Mouse (Mus musculus): ENCODE data around the gene Cklf. TPM values are rescaled to one million over a fixed set of nuclear protein-coding genes. Genes with fewer than 3 reads are reported as not detected.

Gene Cklf
- polyA plus RNA-seq, 1 experiment, result 9.5 TPM

DNA sequence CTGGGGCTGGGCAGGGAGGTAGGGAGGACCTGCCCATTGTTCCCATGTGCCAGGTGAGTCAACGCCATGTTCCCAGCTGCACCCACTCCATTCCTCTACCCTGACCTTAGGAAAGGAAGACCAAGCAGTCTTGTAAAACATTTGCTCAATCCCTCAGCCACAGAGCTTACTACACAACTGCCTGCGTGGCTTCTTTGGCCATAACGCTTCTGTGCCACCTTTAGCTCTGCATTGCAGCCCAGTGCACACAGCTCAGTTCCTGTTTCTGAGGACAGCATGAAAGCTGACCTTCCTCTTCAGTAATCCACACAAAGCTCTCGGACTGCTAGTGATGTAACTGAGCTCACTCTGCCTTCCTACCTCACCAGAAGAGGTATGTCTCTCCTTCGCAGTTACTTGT lies 17.7 kb upstream of the Cklf start:
- 88% methylated on average over 5 of the region's 5 CpGs for WGBS
- Histone ChIP-seq H3K4me1 (ENCODE audit: control insufficient read depth, insufficient read depth, low read length) (no peaks in the 10 kb centered on the region), H3K4me3 (replicated peaks; ENCODE audit: extremely low read depth, low read depth, low read length) (no peak overlapping the region)
- no peak for TF ChIP-seq POLR2A (IDR thresholded peaks at IDR 0.05; ENCODE audit: borderline replicate concordance, extremely low read depth, low read depth, low read length)
- no peak for TF ChIP-seq CTCF (IDR thresholded peaks at IDR 0.05; ENCODE audit: insufficient read depth, low read length)
- DNase-seq, result no peak

DNA sequence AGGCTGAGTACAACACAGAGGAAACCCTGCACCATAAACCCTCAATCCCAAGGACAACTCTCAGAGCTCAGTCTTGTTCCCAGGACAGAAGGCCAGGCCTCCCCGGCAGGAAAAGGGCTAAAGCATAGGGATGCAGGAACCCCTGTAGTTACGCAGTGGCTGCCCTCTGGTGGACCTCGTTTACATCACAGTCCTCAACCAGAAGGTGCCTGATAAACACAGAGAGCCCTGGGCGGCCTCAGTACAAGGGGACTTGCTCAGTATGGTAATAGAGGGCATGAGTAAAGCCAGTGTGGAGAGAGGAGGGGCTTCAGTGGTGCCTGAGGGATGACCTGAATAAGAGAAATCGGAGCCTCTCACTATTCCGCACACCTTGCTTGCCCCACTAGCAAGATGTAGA lies 16.1 kb upstream of the Cklf start:
- TF ChIP-seq CTCF (IDR thresholded peaks at IDR 0.05; ENCODE audit: insufficient read depth, low read length), result 0 out of 2 replicates have a peak, but pooled peaks have one; percentile 24
- no peak for TF ChIP-seq POLR2A (IDR thresholded peaks at IDR 0.05; ENCODE audit: borderline replicate concordance, extremely low read depth, low read depth, low read length)
- Histone ChIP-seq H3K4me1 (ENCODE audit: control insufficient read depth, insufficient read depth, low read length) (no peaks in the 10 kb centered on the region), H3K4me3 (replicated peaks; ENCODE audit: extremely low read depth, low read depth, low read length) (no peak overlapping the region)
- no peak for DNase-seq
- WGBS, result 58% methylated on average over 6 of the region's 6 CpGs

DNA sequence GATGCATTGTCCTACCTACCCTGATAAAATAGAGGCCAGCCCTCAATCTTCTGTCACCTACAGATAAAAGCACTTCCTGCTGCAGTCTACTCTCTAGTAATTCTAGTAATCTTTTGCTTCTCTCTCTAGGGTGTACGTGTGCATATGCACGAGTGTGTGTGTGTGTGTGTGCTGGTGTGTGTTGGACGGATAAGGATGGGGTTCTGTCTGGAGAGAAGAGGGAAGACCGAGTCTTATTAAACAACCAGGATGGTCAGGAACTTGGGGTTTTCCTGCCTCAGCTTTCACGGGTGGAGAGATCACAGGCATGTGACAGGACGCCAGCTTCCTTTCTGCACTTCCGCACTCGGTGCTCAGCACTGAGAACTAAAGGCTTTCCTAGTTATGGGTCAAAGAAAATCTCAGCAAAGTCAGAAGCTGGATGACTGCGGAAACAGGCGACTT lies 11.2 kb upstream of the Cklf start:
- H3K4me3 ChIP-seq (replicated peaks; ENCODE audit: extremely low read depth, low read depth, low read length), result no peak overlapping the region
- no peak for TF ChIP-seq CTCF (IDR thresholded peaks at IDR 0.05; ENCODE audit: insufficient read depth, low read length)
- TF ChIP-seq POLR2A (IDR thresholded peaks at IDR 0.05; ENCODE audit: borderline replicate concordance, extremely low read depth, low read depth, low read length), result no peak
- no peaks in the 10 kb centered on the region for H3K4me1 ChIP-seq (ENCODE audit: control insufficient read depth, insufficient read depth, low read length)
- whole genome bisulfite sequencing, result 49% methylated on average over 10 of the region's 10 CpGs
- DNase-seq, result no peak

DNA sequence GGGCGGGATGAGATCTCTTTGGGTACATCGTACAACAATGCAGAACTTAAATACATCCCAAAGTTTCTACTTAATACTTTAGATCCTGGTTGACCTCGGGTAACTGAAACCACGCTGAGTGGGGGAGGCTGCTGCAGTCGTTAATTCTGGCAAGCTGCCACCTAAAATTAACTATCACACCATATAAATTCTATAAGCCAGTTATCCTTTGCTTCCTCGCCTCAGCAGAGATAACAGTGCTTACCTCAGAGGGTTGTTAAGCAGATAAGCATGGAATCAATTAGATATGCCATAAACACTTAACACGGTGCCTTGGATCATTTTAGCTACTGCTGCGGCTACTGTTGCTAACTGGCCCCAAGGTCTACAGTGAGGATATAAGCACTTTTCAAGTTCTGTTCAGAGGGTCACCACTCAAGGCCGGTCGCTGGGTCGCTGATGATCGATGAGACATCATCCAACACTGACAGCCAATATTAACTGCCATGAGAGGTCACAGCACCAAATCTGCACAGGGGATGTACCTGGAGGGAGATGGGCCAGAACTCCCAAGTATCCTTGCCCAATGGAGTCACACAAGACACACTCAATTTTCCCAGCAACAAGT lies 8.5 kb upstream of the Cklf start:
- Histone ChIP-seq H3K4me3 (replicated peaks; ENCODE audit: extremely low read depth, low read depth, low read length) (no peak overlapping the region), H3K4me1 (ENCODE audit: control insufficient read depth, insufficient read depth, low read length) (peaks cover 5% of the 10 kb centered on the region)
- DNase-seq, result no peak
- no peak for TF ChIP-seq POLR2A (IDR thresholded peaks at IDR 0.05; ENCODE audit: borderline replicate concordance, extremely low read depth, low read depth, low read length)
- no peak for TF ChIP-seq CTCF (IDR thresholded peaks at IDR 0.05; ENCODE audit: insufficient read depth, low read length)
- WGBS, result 79% methylated on average over 12 of the region's 12 CpGs

DNA sequence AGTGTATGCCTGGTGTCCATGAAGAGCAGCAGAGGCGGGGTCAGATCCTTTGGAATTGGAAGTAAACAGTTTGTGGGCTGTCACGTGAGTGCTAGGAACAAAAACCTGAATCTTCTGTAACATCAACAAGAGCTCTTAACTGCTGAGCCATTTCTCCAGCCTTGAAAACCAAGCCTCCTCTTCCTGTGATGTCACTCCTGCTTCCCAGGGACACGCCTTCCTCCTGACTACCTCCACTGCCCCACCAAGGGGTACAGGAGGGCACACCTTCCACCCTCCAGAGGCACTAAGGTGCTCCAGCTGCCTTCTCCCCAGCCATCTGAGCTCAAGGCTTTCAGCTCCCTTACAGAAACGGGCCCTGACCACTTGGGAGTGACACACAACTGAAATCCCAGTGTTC lies 4.0 kb upstream of the Cklf start:
- Histone ChIP-seq H3K4me3 (replicated peaks; ENCODE audit: extremely low read depth, low read depth, low read length) (no peak overlapping the region), H3K4me1 (ENCODE audit: control insufficient read depth, insufficient read depth, low read length) (peaks cover 5% of the 10 kb centered on the region)
- WGBS, result 67% methylated on average over 4 of the region's 4 CpGs
- no peak for DNase-seq
- TF ChIP-seq POLR2A (IDR thresholded peaks at IDR 0.05; ENCODE audit: borderline replicate concordance, extremely low read depth, low read depth, low read length), result no peak
- TF ChIP-seq CTCF (IDR thresholded peaks at IDR 0.05; ENCODE audit: insufficient read depth, low read length), result no peak

DNA sequence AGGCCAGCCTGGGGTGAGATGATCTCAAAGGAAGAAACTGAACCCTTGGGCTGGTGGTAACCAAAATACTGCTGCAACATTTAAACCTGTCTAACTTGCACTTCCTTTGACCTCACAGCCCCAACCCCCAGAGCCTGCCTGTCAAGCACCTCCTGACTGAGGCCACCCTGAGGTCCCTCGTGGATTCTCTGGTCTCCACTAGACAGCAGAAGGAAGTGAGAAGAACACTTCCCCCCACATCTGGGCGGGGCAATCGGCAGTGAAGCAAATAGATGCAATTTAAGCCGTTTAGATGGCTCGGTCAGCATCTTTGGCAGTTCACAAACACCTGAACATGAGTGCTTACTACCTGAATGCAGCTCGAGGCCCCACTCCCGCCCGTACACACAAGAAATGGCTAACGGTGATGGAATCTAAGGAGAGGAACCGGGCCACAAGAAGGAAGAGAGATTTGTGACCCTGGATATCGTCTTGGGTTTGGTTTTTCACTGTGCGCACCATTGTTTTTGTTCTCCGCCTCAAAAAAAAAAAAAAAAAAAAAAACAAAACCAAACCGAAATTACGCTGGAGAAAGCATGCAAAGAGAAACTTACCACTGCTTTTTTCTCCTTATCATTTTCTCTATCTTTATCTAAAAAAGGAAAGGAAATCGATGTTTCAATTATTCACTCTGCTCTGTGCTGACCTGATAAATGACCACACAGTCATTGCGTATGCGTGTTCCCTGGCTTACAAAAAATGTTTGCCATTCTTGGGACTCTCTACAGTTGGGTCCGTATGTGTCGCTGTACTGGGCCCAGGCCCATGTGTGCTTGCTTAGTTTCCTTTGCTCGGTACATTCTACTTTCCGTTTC lies 3.4 kb upstream of the Cklf start:
- 46% methylated on average over 22 of the region's 22 CpGs for WGBS
- Histone ChIP-seq H3K4me3 (replicated peaks; ENCODE audit: extremely low read depth, low read depth, low read length) (peak overlapping the region; percentile 74), H3K4me1 (ENCODE audit: control insufficient read depth, insufficient read depth, low read length) (peaks cover 5% of the 10 kb centered on the region)
- DNase-seq, result no peak
- no peak for TF ChIP-seq CTCF (IDR thresholded peaks at IDR 0.05; ENCODE audit: insufficient read depth, low read length)
- no peak for TF ChIP-seq POLR2A (IDR thresholded peaks at IDR 0.05; ENCODE audit: borderline replicate concordance, extremely low read depth, low read depth, low read length)

DNA sequence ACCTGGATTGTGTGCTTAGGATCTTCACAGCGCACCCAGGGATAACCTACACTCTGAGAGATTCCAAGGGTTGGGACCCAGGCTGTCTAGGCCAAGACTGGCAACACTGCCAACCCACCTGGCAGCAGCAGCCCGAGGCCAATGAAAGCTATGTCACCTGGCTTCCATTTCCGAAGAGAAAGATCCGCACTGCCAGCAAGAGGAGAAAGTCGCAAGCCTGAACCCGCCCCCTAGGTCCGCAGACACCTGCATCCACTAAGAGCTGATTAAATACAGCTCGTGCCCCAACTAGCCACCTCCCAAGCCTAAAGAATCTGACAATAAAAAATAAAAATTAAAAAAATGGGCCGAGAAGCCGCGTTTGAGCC lies 2.8 kb upstream of the Cklf start:
- peak overlapping the region; percentile 74 for H3K4me3 ChIP-seq (replicated peaks; ENCODE audit: extremely low read depth, low read depth, low read length)
- 3% methylated on average over 11 of the region's 11 CpGs for WGBS
- no peak for TF ChIP-seq POLR2A (IDR thresholded peaks at IDR 0.05; ENCODE audit: borderline replicate concordance, extremely low read depth, low read depth, low read length)
- no peak for TF ChIP-seq CTCF (IDR thresholded peaks at IDR 0.05; ENCODE audit: insufficient read depth, low read length)
- H3K4me1 ChIP-seq (ENCODE audit: control insufficient read depth, insufficient read depth, low read length), result peaks cover 5% of the 10 kb centered on the region
- no peak for DNase-seq

DNA sequence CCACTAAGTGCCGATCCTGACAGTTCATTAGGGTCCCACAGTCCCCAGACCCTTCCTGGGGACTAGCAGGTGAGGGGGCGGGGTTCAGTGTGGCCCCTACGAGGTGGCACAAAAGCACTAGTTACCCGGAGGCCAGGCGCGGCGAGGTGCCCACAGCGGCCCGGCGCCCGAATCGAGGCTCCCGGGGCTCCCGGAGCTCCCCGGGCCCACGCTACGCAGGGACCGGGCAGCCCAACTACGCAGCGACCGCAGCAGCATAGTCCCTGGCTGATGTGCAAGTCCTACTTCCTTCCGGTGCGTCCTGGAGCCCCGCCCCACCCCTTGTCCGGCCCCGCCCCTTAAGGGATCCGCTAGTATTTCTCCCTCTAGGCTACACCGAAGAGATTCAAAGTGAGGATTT lies 2.4 kb upstream of the Cklf start, which contains the start of gene Tk2:
Gene Tk2, minus strand, starts transcription at position 283 of the 400 bp plus-strand sequence.
- DNase-seq, result peak; percentile 75
- Histone ChIP-seq H3K4me3 (replicated peaks; ENCODE audit: extremely low read depth, low read depth, low read length) (peak within 1 kb of the TSS; percentile 74), H3K4me1 (ENCODE audit: control insufficient read depth, insufficient read depth, low read length) (peaks cover 5% of the 10 kb centered on the region)
- peak; percentile 93; the same call in 1 of the 2 replicates for TF ChIP-seq POLR2A (IDR thresholded peaks at IDR 0.05; ENCODE audit: borderline replicate concordance, extremely low read depth, low read depth, low read length)
- TF ChIP-seq CTCF (IDR thresholded peaks at IDR 0.05; ENCODE audit: insufficient read depth, low read length), result no peak
- under 1% methylated on average over 28 of the region's 28 CpGs for WGBS

DNA sequence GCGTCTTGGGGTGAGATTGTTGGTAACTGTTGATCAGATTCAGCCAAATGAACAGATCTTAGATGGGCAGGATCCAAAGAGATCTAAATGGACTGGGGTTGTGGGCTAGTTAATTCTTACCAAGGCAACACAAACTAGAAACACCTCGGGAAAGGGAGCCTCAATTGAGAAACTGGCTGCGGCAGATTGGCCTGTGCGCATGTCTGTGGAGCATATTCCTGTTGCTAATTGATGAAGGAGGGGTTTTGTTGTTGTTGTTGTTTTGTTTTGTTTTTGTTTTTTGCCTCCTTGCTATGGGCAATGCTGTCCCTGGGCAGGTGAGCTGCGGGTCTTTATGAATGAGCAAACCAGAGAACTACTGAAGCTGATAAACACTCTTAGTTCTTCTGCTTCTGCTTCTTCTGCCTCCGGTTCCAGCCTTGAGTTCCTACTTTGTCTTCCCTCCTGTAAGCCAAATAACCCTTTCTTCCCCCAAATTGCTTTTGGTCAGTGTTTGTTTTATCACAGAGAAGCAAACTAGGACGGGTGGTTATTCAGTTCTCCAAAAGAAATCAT lies 1.1 kb upstream of the Cklf start:
- WGBS, result 81% methylated on average over 7 of the region's 7 CpGs
- Histone ChIP-seq H3K4me1 (ENCODE audit: control insufficient read depth, insufficient read depth, low read length) (peaks cover 5% of the 10 kb centered on the region), H3K4me3 (replicated peaks; ENCODE audit: extremely low read depth, low read depth, low read length) (no peak overlapping the region)
- DNase-seq, result no peak
- no peak for TF ChIP-seq POLR2A (IDR thresholded peaks at IDR 0.05; ENCODE audit: borderline replicate concordance, extremely low read depth, low read depth, low read length)
- TF ChIP-seq CTCF (IDR thresholded peaks at IDR 0.05; ENCODE audit: insufficient read depth, low read length), result no peak

All from lung, adult 2 months (tissue).